Mouse (Mus musculus): ENCODE data around the gene Clmn.
"Not testable (repeated sequence)": the region's sequence is repeated elsewhere in the genome, so short reads cannot be mapped to it uniquely, and the experiment has no call there.

Clmn gene

GRCm38 (mm10) chr12:104751331-104751813, 113.5 kb downstream of the Clmn start:
- peak; percentile 23 for DNase-seq (ENCODE audit: low spot score)

DNA sequence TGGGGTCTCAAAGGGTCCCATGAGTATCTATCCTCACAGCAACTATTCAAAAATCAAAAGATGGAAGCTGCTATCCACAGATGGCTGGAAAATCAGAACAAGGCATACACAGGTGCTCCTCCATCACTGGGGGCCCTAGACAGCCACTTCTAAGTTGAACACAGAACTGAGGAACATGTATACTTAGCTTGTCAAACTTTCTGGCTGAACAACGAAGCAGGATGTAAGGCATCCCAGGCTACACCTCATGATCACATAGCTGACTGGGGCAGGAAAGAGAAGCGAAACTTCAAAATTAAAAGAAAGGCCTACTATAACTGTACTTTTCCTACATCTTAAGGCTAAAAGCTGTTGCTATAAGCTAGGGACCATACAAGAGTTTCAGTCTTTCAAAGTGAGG, 115.9 kb downstream of the Clmn start:
- DNase-seq (ENCODE audit: low spot score) = no peak

DNA sequence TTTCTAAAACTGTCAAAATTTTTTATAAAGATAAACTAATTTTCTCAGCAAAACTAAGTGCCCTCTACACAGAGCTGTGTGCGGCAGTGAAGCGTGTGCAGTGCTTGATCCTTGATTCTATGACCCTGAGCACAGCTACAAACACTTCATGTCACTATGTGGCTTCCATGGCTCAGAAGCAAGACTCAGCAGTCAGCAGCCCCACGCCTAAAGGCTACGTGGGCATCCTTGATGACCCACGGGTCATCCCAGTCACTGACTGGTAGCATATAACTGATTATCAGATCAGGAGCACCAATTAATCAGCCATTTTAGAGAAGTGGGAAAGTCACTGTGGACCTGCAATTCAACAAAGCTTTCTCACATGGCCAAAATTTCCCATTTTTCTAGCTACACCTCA, 117.6 kb downstream of the Clmn start:
- no peak for DNase-seq (ENCODE audit: low spot score)

GRCm38 (mm10) chr12:104746601-104747000, 118.3 kb downstream of the Clmn start:
- DNase-seq (ENCODE audit: low spot score) = no peak

DNA sequence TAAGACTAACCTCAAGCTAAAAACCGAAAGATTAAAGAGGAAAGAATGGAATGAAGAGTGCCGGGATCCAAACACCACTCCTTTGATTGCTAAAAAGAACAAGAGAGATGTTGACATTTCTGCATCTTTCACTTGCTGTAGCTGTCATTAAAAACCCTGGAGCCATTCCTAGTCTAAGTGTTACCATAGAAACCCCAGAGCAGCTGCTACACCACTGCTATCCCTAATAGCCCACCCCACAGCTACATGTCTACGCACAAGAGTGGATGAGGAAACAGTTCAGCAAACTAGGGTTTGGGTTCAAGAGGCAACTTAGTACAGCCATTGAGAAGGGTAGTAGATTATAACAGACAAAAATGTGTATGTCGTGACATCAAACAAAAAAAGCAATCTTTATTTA, 121.2 kb downstream of the Clmn start:
- DNase-seq (ENCODE audit: low spot score) = no peak

- no peak for DNase-seq (ENCODE audit: low spot score)
Measured at GRCm38 (mm10) chr12:104742247-104742646, 122.6 kb downstream of the Clmn start.

GRCm38 (mm10) chr12:104740841-104741787, 123.8 kb downstream of the Clmn start:
- DNase-seq (ENCODE audit: low spot score) = no peak

- DNase-seq (ENCODE audit: low spot score) = no peak
Measured at GRCm38 (mm10) chr12:104738931-104739330, 125.9 kb downstream of the Clmn start.

- DNase-seq (ENCODE audit: low spot score) = no peak
Measured at GRCm38 (mm10) chr12:104738446-104738845, 126.4 kb downstream of the Clmn start.

DNA sequence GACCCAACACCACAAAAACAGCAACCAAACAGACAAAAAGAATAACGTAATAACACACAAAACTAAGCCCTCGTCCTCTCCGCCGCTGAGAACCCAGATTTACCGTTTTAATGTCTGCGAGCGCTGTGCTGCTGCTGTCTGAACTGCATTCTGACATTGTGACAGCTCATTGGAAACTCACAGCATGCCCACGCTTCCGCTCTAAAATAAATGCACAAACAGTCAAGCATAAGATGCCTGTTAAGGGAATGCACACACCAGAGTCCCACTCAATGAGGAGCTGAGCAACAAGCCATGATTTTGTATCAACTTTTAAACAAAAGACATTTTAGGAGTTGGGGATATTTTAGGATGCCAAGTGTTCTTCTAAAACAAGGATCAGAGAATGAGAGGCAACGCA, 127.2 kb downstream of the Clmn start:
- no peak for DNase-seq (ENCODE audit: low spot score)

DNA sequence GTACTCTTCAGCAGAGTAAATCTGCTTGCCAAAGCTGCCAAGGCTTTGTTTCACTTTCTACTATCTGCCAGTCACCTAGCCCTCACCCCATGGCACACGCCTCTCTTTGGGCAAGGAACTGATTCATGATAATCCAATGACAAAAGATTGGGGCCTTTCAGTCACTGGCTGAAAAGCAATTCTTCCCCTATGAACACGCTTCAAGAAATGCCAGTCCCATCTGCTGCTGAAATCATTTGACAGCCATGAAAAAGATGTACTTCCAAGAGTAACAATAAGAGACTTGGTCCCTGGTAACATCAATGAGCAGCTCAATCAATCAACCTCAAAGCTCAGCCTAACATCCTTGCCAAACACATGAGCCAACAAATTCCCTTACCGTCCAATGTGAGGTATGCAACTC, 128.9 kb downstream of the Clmn start:
- DNase-seq (ENCODE audit: low spot score) = no peak

- DNase-seq (ENCODE audit: low spot score) = no peak
Measured at GRCm38 (mm10) chr12:104733165-104733564, 131.7 kb downstream of the Clmn start.

GRCm38 (mm10) chr12:104731782-104732181, 133.1 kb downstream of the Clmn start:
- no peak for DNase-seq (ENCODE audit: low spot score)

DNA sequence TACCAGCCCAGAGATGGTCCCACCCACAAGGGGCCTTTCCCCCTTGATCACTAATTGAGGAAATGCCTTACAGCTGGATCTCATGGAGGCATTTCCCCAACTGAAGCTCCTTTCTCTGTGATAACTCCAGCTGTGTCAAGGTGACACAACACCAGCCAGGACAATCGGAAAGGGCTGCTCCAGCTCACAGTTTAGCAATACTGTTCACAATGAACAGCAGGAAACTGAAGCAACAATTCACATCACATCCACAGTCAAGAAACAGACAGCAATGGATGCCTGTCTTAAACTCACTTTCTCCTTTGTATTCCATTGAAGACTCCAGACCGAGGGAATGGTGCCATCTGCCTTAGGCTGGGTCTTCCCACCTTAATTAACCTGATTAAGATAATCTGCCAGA, 138.4 kb downstream of the Clmn start:
- DNase-seq (ENCODE audit: low spot score) = not testable (repeated sequence)

DNA sequence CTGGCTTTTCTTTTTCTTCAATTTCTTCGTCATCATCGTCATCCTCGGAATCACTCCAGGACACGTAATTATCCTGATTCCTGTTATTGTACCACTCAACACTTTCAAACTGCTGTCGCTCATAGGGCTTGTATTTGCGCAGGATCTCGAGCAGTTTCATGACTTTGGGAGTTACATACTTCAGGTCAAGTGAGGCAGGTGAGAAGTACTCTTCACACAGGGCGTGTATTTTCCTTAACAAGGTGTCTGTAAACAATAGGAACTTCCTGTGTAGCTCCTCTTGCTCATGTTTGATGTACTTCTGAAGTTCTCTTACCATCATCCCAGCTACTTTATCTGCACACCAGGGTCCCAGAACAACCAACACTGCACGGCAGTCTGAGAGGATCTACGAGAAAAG, 142.8 kb downstream of the Clmn start:
- DNase-seq (ENCODE audit: low spot score) = no peak

GRCm38 (mm10) chr12:104721011-104721410, 143.9 kb downstream of the Clmn start:
- no peak for DNase-seq (ENCODE audit: low spot score)

DNA sequence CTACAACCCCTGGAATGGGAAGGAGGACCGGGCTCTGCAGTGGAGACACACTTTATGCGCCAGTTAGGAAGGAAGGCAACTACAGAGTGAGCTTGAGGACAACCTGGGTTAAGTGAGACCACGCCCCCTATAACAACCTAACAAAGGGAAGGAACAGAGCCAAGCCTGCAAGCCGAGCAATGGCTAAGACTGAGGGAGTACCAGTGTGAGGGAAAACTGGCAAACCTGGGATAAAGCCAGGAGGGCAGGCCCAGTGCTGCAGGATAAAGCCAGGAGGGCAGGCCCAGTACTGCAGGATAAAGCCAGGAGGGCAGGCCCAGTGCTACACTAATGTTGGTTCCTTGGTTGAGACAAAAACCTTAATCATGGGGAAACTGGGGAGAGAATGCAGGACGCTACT, 145.9 kb downstream of the Clmn start:
- peak; percentile 21 for DNase-seq (ENCODE audit: low spot score)

- DNase-seq (ENCODE audit: low spot score) = no peak
Measured at GRCm38 (mm10) chr12:104716409-104716808, 148.5 kb downstream of the Clmn start.

- no peak for DNase-seq (ENCODE audit: low spot score)
Measured at GRCm38 (mm10) chr12:104715453-104715852, 149.4 kb downstream of the Clmn start.
